Mouse (Mus musculus) cerebellum, adult 9-10 months (tissue): ENCODE measurements around the gene Anks1.
"Not testable (repeated sequence)": the region's sequence is repeated elsewhere in the genome, so short reads cannot be mapped to it uniquely, and the experiment has no call there.

Source experiments
- DNase-seq: peaks from one replicate; pipeline ENCODE4 v3.0.0; 2022

Gene Anks1

DNA sequence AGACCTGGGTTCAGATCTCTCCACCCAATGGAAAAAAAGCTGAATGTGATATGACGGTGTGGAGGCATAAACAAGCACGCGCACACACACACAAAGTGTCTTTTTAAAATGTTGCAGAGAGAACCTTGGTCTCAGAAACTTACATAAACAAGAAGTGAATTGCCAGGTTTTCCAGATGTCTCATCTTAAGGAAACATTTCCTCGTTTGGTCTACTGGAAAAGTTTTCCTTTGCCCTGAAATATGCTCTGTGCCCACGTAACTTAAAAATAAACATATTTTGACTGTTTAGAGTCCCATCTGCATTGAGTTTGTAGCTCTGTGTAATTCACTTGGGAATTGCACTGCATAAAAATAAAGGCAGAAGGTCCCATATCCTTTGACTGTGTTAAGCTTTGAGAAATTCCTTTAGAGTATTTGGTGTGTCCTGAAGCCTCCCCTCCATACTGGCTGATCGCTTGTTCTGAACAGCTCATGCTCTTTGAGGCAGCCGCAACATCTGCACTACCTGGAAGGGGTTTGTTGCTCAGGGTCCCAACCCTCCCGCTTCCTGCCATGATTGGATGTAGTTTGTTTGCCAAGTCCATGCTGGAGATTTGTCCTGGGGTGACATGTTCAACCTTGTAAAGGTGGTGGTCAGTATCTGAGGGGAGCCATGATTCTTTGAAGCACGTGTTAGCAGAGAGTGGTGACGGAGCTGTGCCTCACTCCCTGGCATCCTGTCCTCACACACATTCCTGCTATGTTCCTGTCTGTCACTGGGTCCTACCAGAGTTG lies 25.2 kb downstream of the Anks1 start:
- DNase-seq = no peak

DNA sequence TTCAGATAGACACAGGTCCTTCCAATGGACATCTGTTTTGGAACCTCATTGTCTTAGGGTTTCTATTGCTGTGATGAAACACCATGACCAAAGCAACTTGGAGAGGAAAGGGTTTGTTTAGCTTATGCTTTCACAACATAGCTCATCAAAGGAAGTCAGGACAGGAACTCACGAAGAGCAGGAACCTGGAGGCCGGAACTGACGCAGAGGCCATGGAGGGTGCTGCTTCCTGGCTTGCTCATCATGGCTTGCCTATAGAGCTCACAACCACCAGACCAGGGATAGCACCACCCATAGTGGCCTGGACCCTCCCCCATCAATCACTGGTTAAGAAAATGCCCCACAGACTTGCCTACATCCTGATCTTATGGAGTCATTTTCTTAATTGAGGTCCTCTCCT lies 26.0 kb downstream of the Anks1 start:
- no peak for DNase-seq

DNA sequence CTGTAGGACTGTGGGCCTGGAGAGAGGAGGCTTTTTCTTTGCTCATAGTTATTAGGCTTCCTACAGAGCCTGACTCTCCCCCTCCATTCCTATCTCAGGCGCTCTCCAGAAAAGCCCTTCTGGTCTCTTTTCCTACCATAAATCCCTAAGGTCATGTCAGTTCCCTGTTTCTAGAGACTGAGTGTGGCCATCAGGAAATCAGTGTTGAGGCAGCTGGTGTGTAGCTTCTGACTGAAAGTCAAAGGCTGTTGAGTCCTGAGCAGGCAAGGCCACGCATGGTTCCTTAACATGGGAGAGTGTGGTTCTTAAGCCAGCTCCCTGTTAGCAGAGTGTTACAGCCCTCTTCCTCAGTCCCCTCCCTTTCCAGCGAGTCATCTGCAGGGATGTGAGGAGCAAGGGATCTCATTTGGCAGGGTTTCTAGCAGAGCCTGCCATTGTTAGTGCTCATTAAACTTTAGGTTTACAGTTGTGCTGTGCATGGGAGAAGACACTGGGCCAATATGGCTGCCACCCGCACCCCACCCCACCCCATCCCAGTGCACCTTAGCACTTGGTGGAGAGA lies 28.0 kb downstream of the Anks1 start:
- no peak for DNase-seq

DNA sequence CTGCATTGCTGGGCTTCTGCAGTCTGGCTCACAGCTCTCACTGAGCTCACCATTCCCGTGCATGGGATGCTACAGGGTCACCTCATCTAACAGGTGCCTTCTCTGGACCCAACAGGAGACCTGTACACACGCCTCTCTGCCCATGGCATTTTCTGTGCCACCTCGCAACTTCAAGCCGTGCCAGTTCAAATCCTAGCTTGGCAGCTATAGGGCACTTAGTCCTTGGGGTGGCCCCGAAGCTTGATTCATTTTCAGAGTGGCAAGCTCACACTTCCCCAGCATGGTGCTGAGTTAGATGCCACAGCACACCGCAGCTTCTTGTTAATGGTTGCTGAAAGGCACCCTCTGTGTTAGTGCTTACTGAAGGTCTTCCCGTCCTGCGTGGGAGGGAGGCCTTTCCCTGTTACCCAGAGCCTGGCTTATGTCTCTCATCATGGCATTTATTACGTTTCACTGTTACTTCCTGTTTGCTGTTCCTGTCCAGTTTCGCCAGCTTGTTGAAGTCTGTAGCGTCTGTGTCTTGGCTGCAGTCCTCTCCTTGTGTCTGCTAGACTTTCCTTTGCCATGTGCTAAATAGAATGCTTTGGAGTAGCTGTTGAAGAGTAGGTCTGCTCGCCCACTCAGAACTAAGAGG lies 29.1 kb downstream of the Anks1 start:
- DNase-seq = no peak

DNA sequence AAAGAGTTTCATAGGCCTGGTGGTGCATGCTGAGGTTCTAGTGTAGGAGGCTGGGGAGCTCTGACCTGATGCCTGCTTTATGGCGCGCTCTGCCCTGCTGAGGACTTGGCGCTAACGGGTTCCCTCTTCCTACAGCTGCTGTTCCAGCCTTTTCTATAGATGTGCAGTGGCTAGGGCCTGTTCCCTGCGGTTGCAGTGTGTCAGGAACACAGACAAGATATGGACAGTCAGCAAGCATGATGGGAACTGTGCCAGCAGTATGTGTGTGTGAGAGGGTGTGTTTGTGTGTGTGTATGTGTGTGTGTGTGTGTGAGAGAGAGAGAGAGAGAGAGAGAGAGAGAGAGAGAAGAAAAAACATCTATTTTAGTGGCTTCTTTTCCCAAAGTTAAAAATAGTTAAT lies 29.9 kb downstream of the Anks1 start:
- no peak for DNase-seq

DNA sequence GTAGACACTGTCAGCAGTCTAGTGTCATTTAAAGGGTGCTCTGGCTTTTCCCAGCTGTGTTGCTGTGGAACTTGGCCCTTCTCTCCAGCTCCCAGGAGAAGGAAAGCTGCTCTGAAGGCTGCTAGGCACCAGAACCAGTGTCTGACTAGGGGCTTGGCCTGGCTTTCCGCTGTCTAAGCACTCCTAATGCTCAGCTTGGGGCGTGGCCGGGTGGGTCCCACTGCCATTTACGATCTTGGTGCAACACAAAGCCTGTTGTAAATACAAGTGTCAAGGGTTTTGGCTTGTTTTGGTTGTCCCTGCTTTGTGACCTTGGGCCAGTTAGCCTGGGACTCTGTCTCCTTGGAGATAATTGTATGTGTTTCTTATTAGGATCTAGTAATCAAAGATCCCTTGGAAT lies 31.2 kb downstream of the Anks1 start:
- DNase-seq = no peak

DNA sequence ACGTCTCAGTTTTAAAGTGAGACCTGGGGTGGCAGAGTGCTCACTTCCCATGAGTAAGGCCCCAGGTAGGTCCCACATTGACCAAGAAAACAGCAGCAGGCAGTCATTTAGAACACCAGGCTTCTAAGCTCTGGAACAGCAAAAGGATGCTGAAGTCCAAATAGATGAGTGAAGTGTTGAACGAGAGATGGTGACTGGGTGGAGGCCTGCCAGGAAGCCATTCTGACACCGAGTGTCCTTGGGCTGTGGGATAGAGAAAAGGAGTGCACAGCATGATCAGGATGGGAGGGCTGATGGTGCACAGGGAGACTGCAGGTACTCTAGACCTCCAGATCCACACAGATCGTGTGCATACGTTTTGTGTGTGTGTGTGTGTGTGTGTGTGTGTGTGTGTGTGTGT lies 32.1 kb downstream of the Anks1 start:
- DNase-seq = no peak

DNA sequence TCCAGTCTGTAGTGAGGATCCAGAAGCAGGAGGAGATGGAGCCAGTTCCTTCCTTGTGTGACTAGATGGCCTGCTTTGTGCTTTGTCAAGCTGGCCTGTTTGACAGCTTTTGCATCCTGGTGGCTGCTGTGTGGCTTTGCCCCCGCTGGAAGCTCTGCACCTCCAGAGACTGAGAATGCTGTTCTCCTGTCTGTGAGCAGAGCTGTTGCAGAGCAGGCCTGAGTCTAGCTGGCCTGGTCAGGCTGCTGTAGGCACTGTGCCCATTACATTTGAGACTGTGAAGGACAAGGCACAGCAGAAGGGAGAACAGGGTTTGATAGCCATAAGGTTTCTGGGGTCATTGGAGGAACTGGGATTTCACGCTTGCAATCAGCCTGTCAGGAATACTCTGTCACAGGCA lies 32.6 kb downstream of the Anks1 start:
- DNase-seq = peak; percentile 59

DNA sequence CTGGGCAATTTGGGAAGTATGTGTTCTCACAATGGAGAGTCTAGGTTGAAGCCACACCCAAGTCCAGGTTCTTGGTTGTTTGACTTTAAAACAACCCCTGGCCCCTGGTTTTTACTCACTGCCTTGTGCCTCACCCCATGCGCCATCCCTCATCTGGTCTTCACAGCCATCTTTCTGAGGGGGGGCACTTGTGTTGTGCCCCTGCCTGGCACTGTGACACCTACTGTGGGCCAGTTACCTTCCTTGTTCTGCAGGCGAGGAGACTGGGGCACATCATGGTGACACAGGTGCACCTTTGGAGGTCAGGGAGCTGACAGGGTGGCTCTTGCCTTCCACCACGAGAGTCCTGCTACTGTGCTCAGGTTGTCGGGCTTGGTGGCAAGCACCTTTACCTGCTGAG lies 33.0 kb downstream of the Anks1 start:
- no peak for DNase-seq

DNA sequence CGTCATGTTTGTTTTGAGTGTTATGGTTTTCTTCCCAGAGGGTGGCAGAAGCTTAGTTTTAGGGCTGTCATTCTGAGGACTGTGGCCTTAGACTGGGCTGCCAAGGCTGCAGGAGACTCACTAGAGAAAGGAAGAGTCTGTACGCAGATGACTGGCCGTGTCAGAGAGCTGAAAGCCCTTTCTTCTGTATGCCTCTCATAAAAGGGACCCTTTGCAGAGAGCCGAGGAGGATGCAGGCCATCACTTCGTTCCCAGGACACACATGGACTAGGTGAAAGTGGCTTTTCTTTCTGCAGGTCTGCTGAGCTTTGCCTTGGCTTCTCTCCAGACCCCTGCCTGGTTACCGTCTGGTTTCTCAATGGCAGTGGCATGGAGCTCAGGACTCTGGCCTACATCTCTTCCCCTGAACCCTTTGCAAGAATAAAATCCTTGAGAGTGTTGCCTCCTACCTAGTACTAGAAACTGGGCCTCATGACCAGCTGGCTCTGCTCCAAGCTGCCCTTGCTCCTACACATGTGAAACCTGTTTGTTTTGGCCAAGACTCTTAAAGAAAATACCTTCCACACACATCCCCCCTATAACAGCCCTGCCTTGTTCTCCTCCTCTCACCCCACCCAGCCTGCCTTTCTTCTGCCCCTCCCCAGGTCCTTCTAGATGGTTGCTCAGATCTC lies 36.6 kb downstream of the Anks1 start:
- peak; percentile 97 for DNase-seq

DNA sequence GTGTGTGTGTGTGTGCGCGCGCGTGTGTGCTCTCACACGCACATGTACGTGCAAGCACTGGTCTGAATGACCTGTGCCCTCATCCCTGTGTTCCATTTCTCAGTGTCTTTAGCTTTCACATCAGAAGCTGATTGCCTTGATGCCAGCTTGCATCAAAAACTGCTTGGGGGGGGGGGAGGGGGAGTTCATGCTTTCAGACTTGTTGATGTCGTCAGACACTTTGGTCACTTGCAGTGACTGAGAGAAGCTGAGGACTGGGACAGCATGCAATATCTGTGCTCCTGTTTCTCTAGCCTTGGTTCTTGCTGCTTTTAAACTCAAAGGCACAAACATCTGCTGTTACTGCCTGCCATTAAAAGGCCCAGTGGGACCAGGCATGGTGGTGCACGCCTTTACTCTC lies 37.3 kb downstream of the Anks1 start:
- no peak for DNase-seq

DNA sequence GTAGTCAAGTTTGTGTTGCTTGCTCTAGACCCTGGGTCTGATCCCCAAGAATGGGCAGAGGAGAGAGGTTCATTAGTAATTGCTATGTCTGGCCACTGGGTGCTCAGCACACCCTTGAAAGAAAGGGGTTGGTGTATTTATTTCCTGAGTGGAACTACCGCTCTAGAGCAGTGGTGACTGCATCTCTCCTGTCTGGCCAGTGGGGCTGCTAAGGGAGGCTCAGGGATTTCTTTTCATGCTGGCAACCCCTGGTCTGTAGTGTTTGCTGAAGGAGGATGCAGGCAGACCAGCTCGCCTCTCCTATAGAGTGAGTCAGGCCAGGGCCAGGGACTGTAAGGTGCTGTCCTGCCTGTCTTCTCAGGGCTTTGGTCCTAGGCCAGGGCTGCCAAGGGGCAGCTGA lies 38.0 kb downstream of the Anks1 start:
- no peak for DNase-seq

DNA sequence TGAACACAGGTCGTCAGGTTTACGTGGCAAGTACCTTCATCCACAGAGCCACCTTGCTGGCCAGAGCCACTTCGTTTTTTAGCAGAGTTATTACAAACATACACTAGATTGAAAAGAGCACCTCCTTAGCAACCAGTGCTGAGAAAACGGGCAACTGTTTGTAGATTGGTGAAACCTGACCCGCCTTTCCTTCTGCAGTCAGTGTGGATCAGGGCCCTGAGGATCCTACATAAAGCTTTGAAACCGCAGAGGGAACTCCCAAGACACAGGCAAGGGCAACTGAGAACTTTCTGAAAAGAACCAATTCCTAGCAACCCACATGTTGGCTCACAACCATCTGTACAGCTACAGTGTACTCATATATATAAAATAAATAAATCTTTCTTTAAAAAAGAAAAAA lies 44.0 kb downstream of the Anks1 start:
- DNase-seq = no peak

DNA sequence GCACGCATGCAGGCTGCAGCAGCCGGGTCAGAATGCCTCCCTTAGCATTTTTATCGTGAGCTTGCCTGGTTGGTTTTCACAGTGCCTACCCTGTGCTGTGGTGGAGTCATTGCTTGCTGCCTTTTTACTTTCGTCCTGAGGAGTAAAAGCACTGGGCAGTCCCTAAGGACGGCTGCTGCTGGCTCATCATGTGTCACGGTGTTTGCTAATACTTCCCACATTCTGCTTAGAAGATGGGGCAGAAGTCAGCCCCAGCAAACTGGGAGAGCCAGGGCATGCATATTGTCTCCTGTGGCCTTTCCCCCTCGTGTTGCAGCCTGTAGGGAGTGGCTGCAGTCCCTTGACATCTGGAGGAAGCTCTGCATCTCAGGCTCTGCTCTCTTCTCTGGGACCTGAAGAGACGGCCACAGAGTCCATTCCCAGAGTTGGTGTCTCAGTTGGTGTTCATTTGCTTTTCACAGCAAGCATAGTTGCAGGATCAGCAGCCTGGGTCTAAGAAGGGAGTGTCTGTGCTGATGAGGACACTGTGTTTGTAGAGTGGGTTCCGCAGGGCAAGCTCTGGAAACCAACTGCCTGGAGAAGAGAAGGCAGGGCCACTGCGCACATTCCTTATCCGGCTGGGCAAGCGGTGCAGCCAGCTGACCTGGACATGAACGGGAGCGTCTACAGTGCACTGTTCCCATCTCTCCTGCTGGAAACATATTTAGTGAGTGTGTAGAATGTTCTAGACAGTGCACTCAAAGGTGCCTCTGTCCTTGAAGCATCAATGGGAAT lies 45.7 kb downstream of the Anks1 start:
- no peak for DNase-seq

DNA sequence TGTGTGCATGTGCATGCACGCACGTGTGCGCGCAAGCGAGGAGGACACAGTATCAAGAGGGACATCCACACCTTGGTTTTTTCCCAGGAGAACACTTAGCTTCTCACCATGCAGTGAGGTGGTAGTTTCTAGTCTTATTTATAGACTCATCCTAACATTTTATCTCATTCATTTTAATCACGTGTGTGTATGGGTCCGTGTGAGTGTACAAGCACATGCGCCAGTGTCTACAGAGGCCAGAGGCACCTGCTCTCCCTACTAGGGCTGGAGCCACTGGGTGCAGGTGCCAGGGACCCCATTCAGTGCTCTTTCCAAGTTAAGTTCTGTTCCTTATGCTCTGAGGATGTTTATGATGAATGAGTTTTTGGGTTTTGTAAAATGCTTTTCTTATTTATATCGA lies 48.5 kb downstream of the Anks1 start:
- no peak for DNase-seq

DNA sequence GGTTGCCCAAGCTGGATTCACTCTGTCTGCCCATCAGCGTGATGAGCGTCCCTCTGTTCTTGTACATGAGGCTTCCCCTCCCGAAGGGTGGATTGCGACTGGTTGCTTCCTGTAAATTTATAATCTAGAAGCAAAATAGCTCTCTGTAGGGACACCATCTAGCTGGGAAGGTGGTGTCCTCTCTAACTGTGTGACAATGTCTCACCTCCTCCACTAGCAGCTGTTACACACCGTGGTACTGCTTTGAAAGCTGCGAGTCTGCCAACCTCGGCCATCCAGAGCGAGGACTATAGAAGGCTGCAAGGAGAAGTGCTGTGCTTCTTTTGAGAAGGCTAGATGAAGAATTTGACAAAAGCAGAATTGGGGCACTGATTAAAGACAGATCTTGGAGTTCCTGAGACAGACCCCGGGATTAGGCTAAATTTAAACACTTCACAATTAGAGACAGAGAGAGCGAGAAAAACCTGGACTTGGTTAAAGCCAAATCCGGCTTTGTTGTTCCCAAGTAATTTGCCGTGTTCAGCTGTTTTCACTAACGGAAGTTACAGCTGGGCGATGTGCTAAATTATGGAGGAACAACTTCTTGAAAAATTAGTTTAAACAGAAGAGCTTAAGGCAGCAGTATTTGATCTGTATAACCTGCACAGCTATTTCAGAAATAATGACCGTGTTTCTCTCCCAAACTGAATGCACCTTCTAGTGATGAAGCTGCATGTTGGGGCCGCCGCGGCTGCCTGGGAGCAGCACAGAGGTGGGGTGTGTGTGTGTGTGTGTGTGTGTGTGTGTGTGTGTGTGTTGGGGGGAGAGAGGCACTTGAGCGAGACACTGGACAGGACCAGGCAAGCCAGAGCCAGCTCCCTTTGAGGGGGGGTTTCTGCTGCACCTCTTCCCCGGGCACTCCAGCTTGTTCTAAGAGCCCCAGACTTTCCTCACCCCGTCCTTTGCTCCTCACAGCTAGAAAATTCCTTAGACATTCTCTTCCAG lies 51.3 kb downstream of the Anks1 start:
- DNase-seq = peak; percentile 47

DNA sequence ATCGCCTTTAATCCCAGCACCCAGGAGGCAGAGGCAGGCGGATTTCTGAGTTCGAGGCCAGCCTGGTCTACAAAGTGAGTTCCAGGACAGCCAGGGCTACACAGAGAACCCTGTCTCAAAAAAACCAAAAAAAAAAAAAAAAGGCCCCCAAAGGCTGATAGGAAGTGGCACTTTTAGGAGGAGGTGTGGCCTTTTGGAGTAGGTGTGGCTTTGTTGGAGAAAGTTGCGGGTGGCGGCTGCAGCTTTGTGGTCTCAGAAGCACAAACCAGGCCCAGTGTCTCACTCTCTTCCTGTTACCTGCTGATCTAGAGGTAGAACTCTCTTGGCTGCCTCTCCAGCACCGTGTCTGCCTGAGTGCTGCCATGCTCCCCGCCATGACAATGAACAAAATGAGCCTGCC lies 54.0 kb downstream of the Anks1 start:
- DNase-seq = not testable (repeated sequence)

DNA sequence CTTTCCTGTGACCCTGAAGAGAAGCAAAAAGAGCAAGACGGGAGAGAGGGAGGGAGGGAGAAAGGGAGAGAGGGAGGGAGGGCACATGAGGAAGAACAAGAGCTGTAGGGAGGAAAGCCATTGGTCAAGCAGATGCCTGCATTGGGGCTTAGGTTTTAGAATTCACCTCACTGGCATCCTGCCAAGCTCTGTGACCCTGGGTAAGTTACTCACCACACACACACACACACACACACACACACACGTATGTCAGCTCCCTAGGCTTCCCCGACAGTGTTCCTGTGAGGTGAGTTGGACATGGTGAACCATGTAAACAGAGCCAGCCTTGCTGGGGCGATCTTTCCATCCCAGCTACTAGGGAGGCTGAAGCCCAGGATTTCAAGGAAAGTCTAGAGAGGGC lies 55.5 kb downstream of the Anks1 start:
- DNase-seq = no peak

DNA sequence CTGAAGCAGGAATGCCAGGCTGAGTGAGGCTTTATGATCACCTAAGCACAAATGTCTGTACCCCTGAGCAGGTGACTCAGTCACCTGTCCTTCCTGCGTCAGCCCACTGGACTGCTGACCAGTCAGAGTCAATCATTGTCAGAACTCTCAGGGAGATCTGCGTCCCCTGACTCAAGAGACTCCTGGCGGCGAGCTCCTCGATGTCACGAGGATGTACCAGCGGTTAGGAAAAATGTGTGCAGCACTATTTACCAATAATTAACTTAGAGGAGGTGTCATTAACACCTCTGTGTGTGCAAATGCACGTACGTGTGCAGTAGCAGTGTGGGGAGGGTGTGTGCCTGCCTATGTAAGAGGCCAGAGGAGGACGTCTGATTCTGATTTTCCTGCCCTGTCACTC lies 56.2 kb downstream of the Anks1 start:
- DNase-seq = no peak

DNA sequence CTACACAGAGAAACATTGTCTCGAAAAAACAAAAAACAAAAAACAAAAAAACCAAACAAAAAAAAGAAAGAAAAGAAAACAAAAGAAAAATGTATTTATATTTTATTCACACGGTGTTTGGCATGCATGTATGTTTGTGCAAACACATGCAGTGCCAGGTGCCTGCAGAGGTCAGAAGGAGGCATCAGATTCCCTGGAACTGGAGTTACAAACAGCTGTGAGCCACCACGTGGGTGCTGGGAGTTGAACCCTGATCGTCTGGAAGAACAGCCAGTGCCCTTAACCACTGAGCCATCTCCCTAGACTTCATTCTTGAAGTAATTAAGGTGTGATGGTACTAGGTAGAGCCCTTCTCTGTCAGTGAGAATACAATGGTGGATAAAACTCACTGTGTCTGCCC lies 57.0 kb downstream of the Anks1 start:
- no peak for DNase-seq

DNA sequence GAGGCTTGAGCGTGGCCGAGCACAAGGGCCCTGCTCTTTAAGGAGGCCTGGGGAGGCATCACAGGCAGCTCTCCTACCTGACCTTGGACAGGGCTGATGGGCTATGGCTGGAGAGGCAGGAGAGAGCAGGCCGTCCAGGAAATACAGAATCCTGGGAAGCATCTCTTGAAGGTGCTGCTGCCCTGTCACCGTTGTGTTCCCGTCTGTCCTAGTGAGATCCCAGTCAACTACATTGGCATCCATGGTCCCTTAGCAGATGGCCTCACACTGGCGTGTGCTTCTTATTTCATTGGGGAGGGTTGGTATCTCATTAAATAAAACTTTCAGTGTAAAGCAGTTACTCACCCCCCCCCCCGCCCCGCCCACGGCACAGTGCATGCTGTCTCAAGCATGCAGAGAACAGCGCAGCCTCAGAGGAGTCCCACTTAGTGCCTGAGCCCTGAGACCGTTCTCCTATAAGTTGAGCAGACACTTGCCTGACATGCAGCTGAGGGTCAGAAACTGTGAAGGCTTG lies 57.5 kb downstream of the Anks1 start:
- no peak for DNase-seq

DNA sequence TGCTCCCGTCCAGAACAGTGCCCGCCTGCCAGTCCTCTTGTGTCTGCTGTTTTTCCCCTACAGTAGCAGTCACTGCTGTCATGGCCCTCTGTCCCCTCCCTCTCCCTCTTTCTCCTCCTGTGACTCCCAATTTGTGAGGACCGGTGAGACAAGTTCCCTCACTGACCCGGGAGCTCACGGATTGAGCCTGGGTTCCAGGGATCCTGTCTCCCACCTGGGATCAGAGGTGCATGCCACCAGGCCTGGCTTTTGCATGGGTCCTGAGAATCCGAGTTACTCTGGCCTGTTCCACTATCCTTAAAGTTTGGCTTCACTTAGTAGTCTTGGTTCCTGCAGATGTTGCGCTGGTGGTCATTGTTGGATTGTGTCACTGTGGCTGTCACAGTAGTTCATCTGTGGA lies 58.4 kb downstream of the Anks1 start:
- no peak for DNase-seq
